Mouse (Mus musculus) liver, embryonic 14.5 days (tissue): Measurements from ENCODE around the gene Ampd3.

Experiments
- CTCF ChIP-seq: IDR thresholded peaks from 2 replicates; pipeline ENCODE4 v1.5.1; 2016; ENCODE audit warnings: antibody characterized with exemption, low read depth, control low read depth
- EP300 ChIP-seq: IDR thresholded peaks from 2 replicates; pipeline ENCODE4 v1.6.1; 2016; ENCODE audit warnings: antibody characterized with exemption, low read depth

GRCm38 (mm10) chr7:110792834-110793233 is 24.8 kb downstream of the Ampd3 start:
- no peak for TF ChIP-seq CTCF
- no peak for TF ChIP-seq EP300
